Mouse (Mus musculus) myocyte (in vitro differentiated cells): ENCODE measurements at regions not wholly inside any gene's neighbourhood (a gene's known extent, or its start where the extent isn't known, plus 50 kb on each side); places are given as distances from the start of the nearest gene placed in this dataset.

Experiments
- H3K27me3 ChIP-seq: one replicate; pipeline ENCODE4 v1.6.1; 2011; ENCODE audit not compliant: control insufficient read depth, insufficient read depth, insufficient read length
- H3K36me3 ChIP-seq: one replicate; pipeline ENCODE4 v1.6.1; 2011; ENCODE audit not compliant: control insufficient read depth, insufficient read depth
- H3K4me2 ChIP-seq: one replicate; pipeline ENCODE4 v1.6.1; 2011; ENCODE audit warnings: low read depth, control low read depth
- H3K4me3 ChIP-seq: one replicate; pipeline ENCODE4 v1.5.1; 2011; ENCODE audit warnings: mild to moderate bottlenecking, control low read depth, moderate library complexity
- H3K79me2 ChIP-seq: one replicate; pipeline ENCODE4 v1.6.1; 2011; ENCODE audit not compliant: control insufficient read depth, insufficient read depth
- H3ac ChIP-seq: one replicate; pipeline ENCODE4 v1.6.1; 2011; ENCODE audit not compliant: control insufficient read depth, insufficient read length
- CEBPB ChIP-seq: IDR thresholded peaks from 2 replicates; pipeline ENCODE4 v1.6.1; 2011; ENCODE audit warnings: mild to moderate bottlenecking, moderate library complexity; ENCODE audit not compliant: poor library complexity, insufficient read depth, severe bottlenecking
- E2F4 ChIP-seq: IDR thresholded peaks from one replicate; pipeline ENCODE4 v1.6.1; 2011; ENCODE audit warnings: mild to moderate bottlenecking, control low read depth, moderate library complexity; ENCODE audit not compliant: insufficient read depth
- MAX ChIP-seq: IDR thresholded peaks from one replicate; pipeline ENCODE4 v1.6.1; 2011; ENCODE audit warnings: low read depth, mild to moderate bottlenecking, control low read depth
- MYOD1 ChIP-seq, 3 experiments: IDR thresholded peaks; one replicate each; pipeline ENCODE4 v1.6.1; 2011; ENCODE audit warnings: control low read depth in 2 of 3, low read depth in 2 of 3, mild to moderate bottlenecking in 2 of 3, moderate library complexity in 1 of 3; ENCODE audit not compliant: insufficient read length in 2 of 3, control insufficient read depth in 1 of 3
- MYOG ChIP-seq, 3 experiments: IDR thresholded peaks; one replicate each; pipeline ENCODE4 v1.6.1; 2011; ENCODE audit warnings: control low read depth in 2 of 3, low read depth in 2 of 3, mild to moderate bottlenecking in 2 of 3; ENCODE audit not compliant: insufficient read length in 2 of 3, control insufficient read depth in 1 of 3, insufficient read depth in 1 of 3
- POLR2A ChIP-seq: IDR thresholded peaks from one replicate; pipeline ENCODE4 v1.6.1; 2011; ENCODE audit warnings: low read depth, mild to moderate bottlenecking, control low read depth, moderate library complexity; ENCODE audit not compliant: insufficient read length
- POLR2AphosphoS2 ChIP-seq: IDR thresholded peaks from one replicate; pipeline ENCODE4 v1.6.1; 2011; ENCODE audit warnings: low read depth, control low read depth; ENCODE audit not compliant: insufficient read length
- REST ChIP-seq: IDR thresholded peaks from one replicate; pipeline ENCODE4 v1.6.1; 2011; ENCODE audit warnings: mild to moderate bottlenecking, control low read depth, moderate library complexity; ENCODE audit not compliant: insufficient read depth, insufficient read length
- SRF ChIP-seq: IDR thresholded peaks from one replicate; pipeline ENCODE4 v1.6.1; 2011; ENCODE audit warnings: low read depth; ENCODE audit not compliant: control insufficient read depth, insufficient read length
- TCF12 ChIP-seq: IDR thresholded peaks from one replicate; pipeline ENCODE4 v1.6.1; 2011; ENCODE audit warnings: mild to moderate bottlenecking, control low read depth; ENCODE audit not compliant: poor library complexity, insufficient read depth, severe bottlenecking
- TCF3 ChIP-seq: IDR thresholded peaks from one replicate; pipeline ENCODE4 v1.6.1; 2011; ENCODE audit warnings: low read depth, control low read depth; ENCODE audit not compliant: insufficient read length
- USF1 ChIP-seq: IDR thresholded peaks from one replicate; pipeline ENCODE4 v1.6.1; 2011; ENCODE audit warnings: low read depth, mild to moderate bottlenecking, control low read depth, moderate library complexity

DNA sequence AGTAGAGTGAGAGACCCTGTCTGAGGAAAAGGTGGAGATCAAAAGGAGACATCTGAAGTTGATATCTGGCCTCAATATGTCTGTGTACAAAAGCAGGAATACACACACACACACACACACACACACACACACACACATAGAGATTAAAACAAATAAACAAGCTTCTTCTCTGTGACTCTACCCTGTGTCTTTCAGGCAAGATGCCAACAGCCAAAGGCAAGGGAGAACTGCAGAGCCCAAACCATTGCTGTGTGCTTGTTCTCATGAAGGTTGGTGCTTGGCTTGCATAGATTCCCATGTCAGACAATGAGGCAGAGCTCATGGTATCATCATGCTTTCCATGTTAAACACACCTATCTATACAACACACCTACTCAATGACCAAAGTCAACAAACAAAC, 126.6 kb upstream of the Slc7a11 start:
- TF ChIP-seq USF1 (no peak), SRF (no peak), MYOG (IDR thresholded peaks at IDR 0.05; ENCODE audit: control insufficient read depth in 1 of 3, insufficient read depth in 1 of 3, insufficient read length in 2 of 3, low read depth in 2 of 3) (no peak), POLR2A (no peak), E2F4 (no peak), MYOD1 (IDR thresholded peaks at IDR 0.05; ENCODE audit: control insufficient read depth in 1 of 3, insufficient read length in 2 of 3, low read depth in 2 of 3) (no peak), POLR2AphosphoS2 (no peak), CEBPB (no peak), REST (no peak), TCF12 (no peak), TCF3 (no peak), MAX (no peak)
- H3K4me2 ChIP-seq: no peak overlapping the region
- H3ac ChIP-seq: no peak overlapping the region
- no peaks in the 10 kb centered on the region for H3K36me3 ChIP-seq
- no peak overlapping the region for H3K4me3 ChIP-seq
- H3K79me2 ChIP-seq: no peaks in the 10 kb centered on the region
- no peaks in the 10 kb centered on the region for H3K27me3 ChIP-seq

- H3K27me3 ChIP-seq: no peaks in the 10 kb centered on the region
- H3K79me2 ChIP-seq: no peaks in the 10 kb centered on the region
- no peak overlapping the region for H3ac ChIP-seq
- no peak overlapping the region for H3K4me2 ChIP-seq
- H3K36me3 ChIP-seq: no peaks in the 10 kb centered on the region
- H3K4me3 ChIP-seq: no peak overlapping the region
- TF ChIP-seq MYOG (IDR thresholded peaks at IDR 0.05; ENCODE audit: control insufficient read depth in 1 of 3, insufficient read depth in 1 of 3, insufficient read length in 2 of 3, low read depth in 2 of 3): no peak
- TF ChIP-seq SRF: no peak
- no peak for TF ChIP-seq POLR2AphosphoS2
- no peak for TF ChIP-seq REST
- no peak for TF ChIP-seq TCF3
- no peak for TF ChIP-seq E2F4
- no peak for TF ChIP-seq TCF12
Observed at GRCm38 (mm10) chr3:50569565-50569964, 126.2 kb upstream of the Slc7a11 start.

DNA sequence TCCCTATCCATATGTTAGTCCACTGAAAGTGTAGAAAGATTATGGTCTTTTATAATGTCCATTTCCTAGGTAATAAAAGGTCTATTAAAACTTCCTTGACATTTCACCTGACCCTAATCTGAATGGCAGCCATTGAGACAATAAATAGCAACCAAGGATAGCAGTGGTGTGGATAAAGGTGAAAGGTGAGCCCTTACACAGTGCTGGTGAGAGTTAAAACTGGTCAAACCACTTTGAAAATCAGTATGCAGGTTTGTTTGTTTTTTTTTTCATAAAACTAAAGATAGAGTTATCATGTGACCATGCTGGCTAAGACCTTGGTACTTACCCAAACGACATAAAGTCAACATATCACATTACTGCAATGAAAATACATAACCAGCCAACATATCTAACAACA, 110.7 kb upstream of the Slc7a11 start:
- Histone ChIP-seq H3K27me3 (no peaks in the 10 kb centered on the region), H3K4me2 (no peak overlapping the region), H3K4me3 (no peak overlapping the region), H3ac (no peak overlapping the region), H3K79me2 (no peaks in the 10 kb centered on the region), H3K36me3 (no peaks in the 10 kb centered on the region)
- TF ChIP-seq MYOD1 (IDR thresholded peaks at IDR 0.05; ENCODE audit: control insufficient read depth in 1 of 3, insufficient read length in 2 of 3, low read depth in 2 of 3) (no peak), SRF (no peak), E2F4 (no peak), TCF12 (no peak), POLR2AphosphoS2 (no peak), USF1 (no peak), REST (no peak), MYOG (IDR thresholded peaks at IDR 0.05; ENCODE audit: control insufficient read depth in 1 of 3, insufficient read depth in 1 of 3, insufficient read length in 2 of 3, low read depth in 2 of 3) (no peak), MAX (no peak), CEBPB (no peak), POLR2A (no peak), TCF3 (no peak)

DNA sequence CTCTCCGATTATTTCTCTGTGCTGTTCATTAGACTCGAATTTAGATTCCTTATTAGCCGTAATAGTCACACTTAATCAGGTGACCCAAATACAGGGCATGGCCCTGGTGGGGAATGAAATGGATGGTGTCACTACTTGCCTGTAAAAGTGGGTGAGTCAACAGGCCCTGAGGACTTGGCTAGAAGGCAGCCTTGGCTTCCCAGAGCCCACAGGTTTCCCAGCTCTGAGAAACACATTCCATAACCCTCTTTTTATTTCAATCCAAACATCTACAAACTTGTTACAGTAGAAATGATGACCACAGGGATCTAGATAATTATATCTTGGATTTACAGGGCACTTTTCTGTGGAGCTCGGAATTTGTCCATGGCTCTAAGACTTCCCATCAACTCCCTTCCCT, 105.2 kb upstream of the Slc7a11 start:
- no peaks in the 10 kb centered on the region for H3K79me2 ChIP-seq

GRCm38 (mm10) chr3:50530654-50531053, 87.2 kb upstream of the Slc7a11 start:
- Histone ChIP-seq H3K4me3 (no peak overlapping the region), H3K36me3 (no peaks in the 10 kb centered on the region), H3K4me2 (no peak overlapping the region), H3K79me2 (no peaks in the 10 kb centered on the region), H3ac (no peak overlapping the region), H3K27me3 (no peaks in the 10 kb centered on the region)
- TF ChIP-seq TCF3 (no peak), SRF (no peak)

More for the DNA sequence above, 105.2 kb upstream of the Slc7a11 start:
- H3K36me3 ChIP-seq: no peaks in the 10 kb centered on the region
- no peak overlapping the region for H3ac ChIP-seq
- no peaks in the 10 kb centered on the region for H3K27me3 ChIP-seq
- no peak overlapping the region for H3K4me2 ChIP-seq
- no peak overlapping the region for H3K4me3 ChIP-seq
- no peak for TF ChIP-seq POLR2A
- TF ChIP-seq MYOG (IDR thresholded peaks at IDR 0.05; ENCODE audit: control insufficient read depth in 1 of 3, insufficient read depth in 1 of 3, insufficient read length in 2 of 3, low read depth in 2 of 3): no peak
- TF ChIP-seq TCF12: no peak
- TF ChIP-seq TCF3: no peak
- TF ChIP-seq REST: no peak
- TF ChIP-seq USF1: no peak
- TF ChIP-seq CEBPB: no peak
- no peak for TF ChIP-seq MYOD1 (IDR thresholded peaks at IDR 0.05; ENCODE audit: control insufficient read depth in 1 of 3, insufficient read length in 2 of 3, low read depth in 2 of 3)
- no peak for TF ChIP-seq SRF
- no peak for TF ChIP-seq POLR2AphosphoS2
- no peak for TF ChIP-seq E2F4
- TF ChIP-seq MAX: no peak
